Mouse (Mus musculus) monocyte, adult 5-6 weeks (primary cell): ENCODE measurements at regions not wholly inside any gene's neighbourhood (a gene's known extent, or its start where the extent isn't known, plus 50 kb on each side); places are given as distances from the start of the nearest gene placed in this dataset.
"Not testable (repeated sequence)": the region's sequence is repeated elsewhere in the genome, so short reads cannot be mapped to it uniquely, and the experiment has no call there.

Experiments used
- ATAC-seq: fragments of 153-309, 156-312 bp; replicated peaks from 2 replicates; pipeline ENCODE4 v1.8.0; 2017; ENCODE audit warnings: mild to moderate bottlenecking; ENCODE audit not compliant: low TSS enrichment, insufficient number of reproducible peaks, severe bottlenecking, poor library complexity, low FRiP score

DNA sequence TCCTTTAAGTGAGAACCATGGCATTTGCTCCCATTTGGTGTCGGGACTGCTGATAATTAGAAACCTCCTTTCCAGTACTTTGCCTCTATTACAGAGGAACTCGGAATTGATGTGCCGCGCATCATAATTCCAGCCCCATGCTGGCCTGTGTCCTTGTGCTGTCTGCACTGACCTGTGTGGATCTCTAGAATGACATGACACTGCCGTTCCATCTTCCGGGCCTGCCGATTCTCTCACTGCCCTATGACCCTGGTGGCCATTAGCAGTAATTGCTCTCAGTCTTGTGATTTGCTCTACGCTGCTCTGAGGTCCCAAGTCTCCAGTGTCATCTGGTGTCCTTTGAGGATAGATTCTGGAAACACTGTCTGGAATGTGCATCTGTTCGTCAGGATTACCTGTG is 295.7 kb upstream of the Arglu1 start:
- ATAC-seq, result no peak

- ATAC-seq, result peak; percentile 25; the same call in 1 of the 2 replicates
Measured at GRCm38 (mm10) chr8:8985395-8985794, 295.1 kb upstream of the Arglu1 start.

GRCm38 (mm10) chr8:8984829-8985251 is 294.5 kb upstream of the Arglu1 start:
- no peak for ATAC-seq

GRCm38 (mm10) chr8:8984159-8984828 is 294.0 kb upstream of the Arglu1 start:
- no peak for ATAC-seq

DNA sequence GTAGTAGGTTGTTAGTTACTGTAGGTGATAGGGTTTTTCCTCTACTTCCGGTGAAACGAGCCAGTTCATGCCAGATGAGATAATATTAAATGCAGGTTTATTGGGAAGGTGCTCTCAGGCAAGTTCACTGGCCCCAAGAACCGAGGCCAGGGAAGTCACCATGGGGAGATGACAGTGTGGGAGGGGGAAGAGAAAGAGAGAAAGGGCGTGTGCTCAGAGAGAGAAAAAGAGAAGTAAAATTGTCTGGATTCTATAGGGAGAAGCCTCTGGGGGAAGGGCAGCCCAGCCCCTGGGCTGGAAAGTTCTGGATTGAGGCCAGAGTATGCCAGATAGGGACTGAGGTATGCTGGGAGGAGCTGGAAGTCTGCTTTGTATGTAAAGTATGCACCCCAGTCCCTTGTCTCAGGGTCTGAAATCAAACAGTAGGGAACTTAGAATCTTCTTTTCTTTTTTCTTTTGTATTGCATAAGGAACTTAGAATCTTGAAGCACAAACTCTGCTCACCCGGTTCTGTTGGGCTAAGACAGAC is 292.9 kb upstream of the Arglu1 start:
- no peak for ATAC-seq

- no peak for ATAC-seq
Measured at GRCm38 (mm10) chr8:8978969-8979368, 288.6 kb upstream of the Arglu1 start.

- no peak for ATAC-seq
Measured at GRCm38 (mm10) chr8:8973769-8974168, 283.4 kb upstream of the Arglu1 start.

GRCm38 (mm10) chr8:8973334-8973733 is 283.0 kb upstream of the Arglu1 start:
- ATAC-seq, result no peak

DNA sequence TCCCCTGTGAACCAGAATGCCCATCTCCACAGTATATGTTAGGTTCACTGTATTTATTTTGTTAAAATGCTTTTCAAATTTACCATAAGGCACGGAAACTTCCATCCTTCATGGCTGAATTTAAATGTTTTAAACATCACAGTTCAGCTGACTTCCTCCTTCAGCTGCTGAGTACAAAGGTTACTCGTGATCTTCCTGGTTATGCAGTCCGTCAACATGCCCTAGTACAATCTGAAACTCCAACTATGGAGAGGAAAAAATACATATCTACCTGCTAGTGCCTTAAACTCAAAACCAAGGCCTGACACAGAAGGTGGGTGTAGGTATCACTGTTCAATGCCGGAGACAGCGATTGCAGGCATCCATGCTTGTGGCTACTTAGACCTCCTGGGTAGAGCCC is 280.5 kb upstream of the Arglu1 start:
- ATAC-seq, result no peak

DNA sequence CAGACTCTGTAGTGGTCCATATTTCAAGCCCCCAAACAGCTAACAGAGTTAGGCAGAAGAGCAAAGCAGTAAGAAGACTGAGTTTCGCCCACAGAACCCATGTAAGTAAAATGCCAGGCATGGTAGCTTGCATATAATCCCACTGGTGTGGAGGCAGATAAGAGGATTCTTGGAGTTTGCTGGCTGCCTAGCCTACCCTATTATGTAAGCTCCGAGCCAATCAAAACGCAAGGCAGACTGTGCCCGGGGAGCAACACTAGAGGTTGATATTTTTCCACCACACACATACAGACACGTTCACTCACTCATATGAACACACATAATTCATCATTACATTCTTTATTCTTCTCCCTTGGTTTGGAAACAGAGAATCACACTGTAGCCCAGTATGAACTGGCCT is 280.0 kb upstream of the Arglu1 start:
- no peak for ATAC-seq

- no peak; the same call in 1 of the 2 replicates for ATAC-seq
Measured at GRCm38 (mm10) chr8:8969112-8969950, 279.0 kb upstream of the Arglu1 start.

DNA sequence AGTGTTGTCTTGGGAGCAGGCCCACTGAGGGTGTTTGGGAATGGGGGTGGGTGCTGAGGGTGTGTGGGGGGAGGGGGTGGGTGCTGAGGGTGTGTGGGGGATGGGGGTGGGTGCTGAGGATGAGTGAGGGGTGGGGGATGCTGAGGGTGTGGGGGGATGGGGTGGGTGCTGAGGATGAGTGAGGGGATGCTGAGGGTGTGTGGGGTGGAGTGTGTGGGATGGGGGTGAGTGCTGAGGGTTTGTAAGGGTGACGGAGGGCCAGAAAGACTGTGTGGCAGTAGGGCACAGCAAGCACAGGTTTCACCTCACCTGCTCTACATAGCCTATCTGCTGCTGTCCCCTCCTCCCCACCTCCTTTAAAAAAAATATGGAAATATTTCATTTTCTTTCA is 276.3 kb upstream of the Arglu1 start:
- no peak for ATAC-seq

DNA sequence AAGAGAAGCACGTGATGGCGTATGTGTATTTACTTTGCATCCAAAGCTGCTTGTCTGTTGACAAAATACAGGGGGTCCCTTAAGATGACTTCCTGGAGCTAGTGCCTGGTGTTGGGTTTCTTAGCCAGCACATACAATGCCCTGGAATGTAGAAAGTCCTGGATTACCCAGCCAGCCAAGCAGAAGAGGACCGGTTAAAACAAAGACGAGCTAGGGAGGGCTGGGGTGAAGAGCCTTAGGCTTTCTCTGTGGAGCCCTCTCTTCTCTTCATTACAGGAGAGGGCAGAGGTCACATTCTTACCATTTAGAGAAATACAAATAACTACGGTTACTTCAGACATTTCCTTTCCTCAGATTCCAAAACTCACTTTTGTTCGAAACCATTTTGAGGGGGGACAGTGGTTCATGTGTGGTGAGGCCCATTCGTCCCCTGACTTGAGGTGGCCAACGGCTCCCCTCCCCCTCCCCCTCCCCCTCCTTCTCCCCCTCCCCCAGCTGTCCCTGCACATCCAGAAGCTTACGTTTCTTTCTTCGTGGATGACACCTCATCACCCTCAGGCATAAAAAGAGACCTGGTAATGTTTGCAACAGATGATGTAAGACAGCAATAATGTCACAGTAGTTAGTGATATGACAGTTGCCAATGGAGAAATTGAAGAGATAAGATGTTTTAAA is 275.8 kb upstream of the Arglu1 start:
- ATAC-seq, result no peak

GRCm38 (mm10) chr8:8960221-8960620 is 269.9 kb upstream of the Arglu1 start:
- ATAC-seq, result no peak

DNA sequence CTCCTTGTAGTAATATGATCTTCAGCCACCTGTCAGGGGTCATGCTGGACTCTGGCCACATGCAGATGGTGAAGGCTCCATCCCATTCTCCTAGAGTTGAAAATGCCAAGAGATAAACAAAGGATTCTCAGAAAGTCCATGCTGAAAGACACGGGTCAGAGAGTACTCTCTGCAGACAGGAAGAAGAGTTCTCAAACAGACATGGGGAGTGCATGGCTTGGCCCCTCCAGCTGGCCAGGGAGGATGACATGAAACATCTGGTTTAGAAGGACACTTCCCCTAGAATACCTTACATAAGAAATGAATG is 269.4 kb upstream of the Arglu1 start:
- no peak for ATAC-seq

DNA sequence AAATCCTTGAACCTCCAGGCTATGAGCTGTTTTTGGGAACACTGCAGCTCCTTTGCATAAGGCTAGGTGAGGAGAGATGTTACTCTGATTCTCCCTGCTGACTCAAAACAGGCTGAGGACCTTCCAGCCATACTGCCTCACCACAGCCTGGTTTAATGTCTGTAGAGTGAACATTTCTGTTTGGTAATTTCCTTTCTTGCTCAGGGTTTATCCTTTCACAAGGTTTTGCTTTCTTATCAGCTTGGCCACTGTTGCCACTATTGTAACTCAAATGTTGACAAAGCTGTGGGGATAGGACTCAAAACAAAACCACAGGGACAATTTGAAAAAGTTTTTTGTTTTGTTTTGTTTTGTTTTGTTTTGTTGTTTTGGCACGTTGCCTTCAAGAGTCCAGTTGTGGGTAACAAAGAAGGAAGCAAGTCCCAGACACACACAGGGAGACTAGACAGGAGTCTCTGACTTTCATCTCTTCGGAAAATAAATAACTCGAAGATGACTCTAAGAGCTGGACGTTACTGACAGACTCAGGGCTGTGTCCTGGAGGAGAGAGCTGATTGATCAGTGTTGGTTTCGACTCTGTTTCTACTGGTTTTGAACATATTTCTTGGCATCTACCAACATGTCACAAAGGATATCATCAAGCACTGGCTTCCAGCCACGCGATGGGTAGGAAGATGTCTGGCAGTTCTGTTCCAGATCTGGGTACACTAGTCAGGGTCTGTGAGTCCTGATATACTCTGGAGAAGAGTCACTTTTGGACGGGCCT is 268.9 kb upstream of the Arglu1 start:
- no peak for ATAC-seq

DNA sequence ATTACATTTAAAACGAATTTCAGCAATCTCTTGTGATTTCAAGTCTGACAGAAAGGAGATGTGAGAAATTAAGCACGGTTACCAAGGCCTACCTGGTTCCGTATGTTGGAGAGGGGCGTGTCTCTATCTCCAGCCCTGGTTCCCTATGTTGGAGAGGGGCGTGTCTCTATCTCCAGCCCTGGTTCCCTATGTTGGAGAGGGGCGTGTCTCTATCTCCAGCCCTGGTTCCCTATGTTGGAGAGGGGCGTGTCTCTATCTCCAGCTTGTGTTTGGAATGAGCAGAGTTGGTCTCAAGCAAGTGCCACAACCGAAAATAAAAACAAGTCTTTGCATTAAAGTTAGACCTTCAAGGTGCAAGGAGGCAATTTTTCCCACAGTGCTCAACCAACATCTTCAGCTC is 267.8 kb upstream of the Arglu1 start:
- ATAC-seq, result not testable (repeated sequence)

- ATAC-seq, result no peak
Measured at GRCm38 (mm10) chr8:8952212-8952611, 261.9 kb upstream of the Arglu1 start.

DNA sequence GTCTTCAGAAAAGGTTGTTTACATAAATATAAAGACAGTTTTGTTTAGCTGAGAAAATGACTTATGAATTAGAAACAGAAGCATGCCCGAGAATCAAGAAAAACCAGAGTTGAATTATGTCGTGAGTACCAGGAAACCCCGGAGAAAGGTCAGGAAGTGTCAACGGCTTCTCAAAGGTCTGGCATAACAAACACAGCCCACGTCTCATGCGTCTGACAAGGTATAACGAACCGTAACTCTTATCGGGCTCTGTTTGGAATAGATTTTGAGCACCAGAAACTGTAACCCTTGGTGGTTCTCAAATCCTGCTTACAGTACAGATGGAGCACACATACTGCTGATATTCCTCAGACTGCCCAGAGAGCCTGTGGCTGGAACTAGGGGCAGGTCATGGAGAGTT is 260.9 kb upstream of the Arglu1 start:
- ATAC-seq, result no peak
